Mouse (Mus musculus): ENCODE results near the gene Sgsm1. TPM values are rescaled to one million over a fixed set of nuclear protein-coding genes. Genes with fewer than 3 reads are reported as not detected.

Gene Sgsm1
- polyA plus RNA-seq, 1 experiment, result 1.0 TPM

DNA sequence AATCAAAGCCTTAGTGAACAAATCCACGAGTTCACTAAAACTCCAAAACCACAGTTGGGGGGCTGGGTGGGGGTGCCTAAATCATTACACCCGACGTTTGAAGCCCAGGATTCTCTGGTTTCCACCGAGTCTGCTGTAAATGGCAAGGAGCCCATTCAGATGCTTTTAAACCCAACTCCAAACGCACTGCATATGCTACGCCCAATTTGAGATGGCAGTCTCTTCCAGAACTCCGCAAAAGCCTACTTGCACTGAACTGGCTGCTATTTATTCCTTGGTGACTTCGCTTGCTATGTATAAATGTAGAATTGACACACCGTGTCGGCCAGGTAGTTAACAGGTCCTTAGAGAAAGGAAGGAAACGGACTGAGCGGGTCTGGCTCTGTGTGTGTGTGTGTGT lies 115.1 kb downstream of the Sgsm1 start:
- DNase-seq, result no peak
- 77% methylated on average over 12 of the region's 12 CpGs for WGBS
- no peak for TF ChIP-seq CTCF (IDR thresholded peaks at IDR 0.05; ENCODE audit: borderline replicate concordance, control insufficient read depth, extremely low read depth, insufficient read depth, low read length, poor library complexity)
- no peak for TF ChIP-seq POLR2A (IDR thresholded peaks at IDR 0.05; ENCODE audit: control insufficient read depth, extremely low read depth, insufficient read depth, low read length, poor library complexity)
- Histone ChIP-seq H3K27me3 (ENCODE audit: control insufficient read depth, insufficient read depth, low read length) (no peaks in the 10 kb centered on the region), H3K4me1 (replicated peaks; ENCODE audit: control insufficient read depth, insufficient read depth, low read length) (no peaks in the 10 kb centered on the region), H3K36me3 (ENCODE audit: control insufficient read depth, insufficient read depth, low read length) (no peaks in the 10 kb centered on the region), H3K27ac (ENCODE audit: control insufficient read depth, insufficient read depth, low read length) (no peak overlapping the region), H3K4me3 (ENCODE audit: control insufficient read depth, insufficient read depth, low read length) (no peak overlapping the region)

DNA sequence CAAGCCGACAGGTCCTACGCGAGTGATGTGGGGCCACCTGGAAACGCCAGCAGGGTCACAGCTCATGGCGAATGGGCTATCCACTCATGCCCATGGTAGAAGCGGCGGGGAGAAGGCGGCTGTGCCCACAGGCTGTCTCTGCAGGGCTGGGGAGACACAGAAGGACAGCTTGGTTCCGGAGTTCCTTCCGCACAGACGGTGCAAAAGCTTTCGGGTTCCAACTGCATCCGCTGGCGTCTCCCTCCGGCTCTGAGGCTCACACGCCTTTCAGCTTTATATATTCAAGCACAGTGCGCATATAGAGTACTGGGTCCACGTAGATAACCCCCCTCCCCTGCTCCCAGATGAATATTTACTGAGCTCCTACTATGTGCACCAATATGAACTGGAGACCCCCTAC lies 116.8 kb downstream of the Sgsm1 start:
- no peak for DNase-seq
- Histone ChIP-seq H3K27me3 (ENCODE audit: control insufficient read depth, insufficient read depth, low read length) (no peaks in the 10 kb centered on the region), H3K4me1 (replicated peaks; ENCODE audit: control insufficient read depth, insufficient read depth, low read length) (no peaks in the 10 kb centered on the region), H3K4me3 (ENCODE audit: control insufficient read depth, insufficient read depth, low read length) (no peak overlapping the region), H3K36me3 (ENCODE audit: control insufficient read depth, insufficient read depth, low read length) (no peaks in the 10 kb centered on the region), H3K27ac (ENCODE audit: control insufficient read depth, insufficient read depth, low read length) (no peak overlapping the region)
- TF ChIP-seq POLR2A (IDR thresholded peaks at IDR 0.05; ENCODE audit: control insufficient read depth, extremely low read depth, insufficient read depth, low read length, poor library complexity), result no peak
- no peak for TF ChIP-seq CTCF (IDR thresholded peaks at IDR 0.05; ENCODE audit: borderline replicate concordance, control insufficient read depth, extremely low read depth, insufficient read depth, low read length, poor library complexity)
- 95% methylated on average over 18 of the region's 18 CpGs for WGBS

Other genes starting within 250 kb of the Sgsm1 start
- gene Crybb2, start 240.7 kb downstream of the Sgsm1 start, polyA plus RNA-seq (2012; rRNA removed), result 0.20 TPM in 1 of 2 replicates, not detected in the other
- gene Crybb3, start 229.2 kb downstream of the Sgsm1 start, polyA plus RNA-seq (2012; rRNA removed), result 2.3 and 4.8 TPM in 2 replicates
- gene 2900026A02Rik, start 89.5 kb downstream of the Sgsm1 start, polyA plus RNA-seq (2012; rRNA removed), result 6.9 and 7.8 TPM in 2 replicates
- gene Tmem211, start 83.9 kb downstream of the Sgsm1 start, polyA plus RNA-seq (2012; rRNA removed), result 0.10 TPM in 1 of 2 replicates, not detected in the other
- not detected in 2 replicates for gene Aym1, start 46.5 kb upstream of the Sgsm1 start, polyA plus RNA-seq (2012; rRNA removed)
- 1.2 and 1.6 TPM in 2 replicates for gene Wscd2, start 179.5 kb upstream of the Sgsm1 start, polyA plus RNA-seq (2012; rRNA removed)